Mouse (Mus musculus) CH12.LX (cell line): ENCODE results near the gene Ccr10.

Source experiments
- BHLHE40 ChIP-seq: IDR thresholded peaks from 2 replicates; pipeline ENCODE4 v1.6.1; 2011; ENCODE audit warnings: mild to moderate bottlenecking, low read depth, low read length, improper control_type of control experiment
- CHD1 ChIP-seq: IDR thresholded peaks from 2 replicates; pipeline ENCODE4 v1.6.1; 2012; ENCODE audit warnings: low read depth, low read length, improper control_type of control experiment, inconsistent platforms
- CTCF ChIP-seq, 2 experiments: IDR thresholded peaks in 1 of 2; conservative IDR thresholded peaks in 1 of 2; 2 replicates each; pipeline ENCODE4 v1.5.1; 2011 to 2012; ENCODE audit warnings: low read depth in 2 of 2, low read length in 2 of 2, improper control_type of control experiment in 1 of 2, inconsistent platforms in 1 of 2, mild to moderate bottlenecking in 1 of 2, moderate library complexity in 1 of 2
- ELF1 ChIP-seq: IDR thresholded peaks from 2 replicates; pipeline ENCODE4 v1.6.1; 2014; ENCODE audit warnings: low read depth, mild to moderate bottlenecking, inconsistent platforms, low read length, improper control_type of control experiment
- HCFC1 ChIP-seq: IDR thresholded peaks from 2 replicates; pipeline ENCODE4 v1.6.1; 2012; ENCODE audit warnings: low read depth, mild to moderate bottlenecking, inconsistent platforms, low read length, improper control_type of control experiment
- IRF4 ChIP-seq: IDR thresholded peaks from 2 replicates; pipeline ENCODE4 v1.6.1; 2014; ENCODE audit warnings: low read depth, mild to moderate bottlenecking, inconsistent platforms, low read length, improper control_type of control experiment
- JUN ChIP-seq: IDR thresholded peaks from 2 replicates; pipeline ENCODE4 v1.6.1; 2011; ENCODE audit warnings: low read depth, mild to moderate bottlenecking, low read length, improper control_type of control experiment, moderate library complexity; ENCODE audit not compliant: insufficient read depth
- NRF1 ChIP-seq: IDR thresholded peaks from 2 replicates; pipeline ENCODE4 v1.6.1; 2014; ENCODE audit warnings: low read depth, mild to moderate bottlenecking, inconsistent platforms, low read length, improper control_type of control experiment, moderate library complexity
- POLR2A ChIP-seq: IDR thresholded peaks from 2 replicates; pipeline ENCODE4 v1.6.1; 2011; ENCODE audit warnings: low read depth, mild to moderate bottlenecking, improper control_type of control experiment, low read length
- RAD21 ChIP-seq: IDR thresholded peaks from 2 replicates; pipeline ENCODE4 v1.6.1; 2011; ENCODE audit warnings: low read depth, mild to moderate bottlenecking, low read length, improper control_type of control experiment, moderate library complexity
- TCF12 ChIP-seq: IDR thresholded peaks from 2 replicates; pipeline ENCODE4 v1.6.1; 2014; ENCODE audit warnings: low read depth, mild to moderate bottlenecking, inconsistent platforms, low read length, improper control_type of control experiment
- USF1 ChIP-seq: IDR thresholded peaks from 2 replicates; pipeline ENCODE4 v1.6.1; 2014; ENCODE audit warnings: low read depth, mild to moderate bottlenecking, inconsistent platforms, low read length, improper control_type of control experiment
- ZC3H11A ChIP-seq: IDR thresholded peaks from 2 replicates; pipeline ENCODE4 v1.6.1; 2012; ENCODE audit warnings: low read depth, mild to moderate bottlenecking, inconsistent platforms, low read length, improper control_type of control experiment
- ZMIZ1 ChIP-seq: IDR thresholded peaks from 2 replicates; pipeline ENCODE4 v1.6.1; 2012; ENCODE audit warnings: low read depth, mild to moderate bottlenecking, inconsistent platforms, low read length, improper control_type of control experiment

DNA sequence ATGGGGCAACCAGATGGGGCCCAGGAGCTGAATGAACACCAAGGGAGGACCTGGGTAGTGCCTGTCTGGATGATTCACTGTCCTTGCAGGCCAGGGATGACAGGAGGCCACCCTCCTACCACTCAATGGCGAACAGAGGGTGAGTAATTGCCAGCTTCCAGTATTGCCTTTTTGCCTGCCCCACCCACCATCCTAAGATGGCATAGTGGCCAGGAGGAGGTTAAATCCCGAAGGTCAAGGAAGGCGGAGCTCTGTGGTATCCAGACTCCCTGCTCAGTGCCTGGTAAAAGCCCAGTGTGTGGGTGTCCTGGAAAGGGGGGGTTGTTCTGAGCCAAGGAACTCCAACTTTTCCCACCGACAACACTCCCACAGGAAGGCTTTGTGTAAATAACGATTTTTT, 12.9 kb downstream of the Ccr10 start:
- TF ChIP-seq HCFC1 (no peak), RAD21 (no peak), POLR2A (no peak), IRF4 (no peak), CTCF (conservative IDR thresholded peaks at IDR 0.05 in 1 of 2, IDR thresholded peaks at IDR 0.05 in 1 of 2; ENCODE audit: low read depth in 2 of 2, low read length in 2 of 2) (no peak), ZMIZ1 (no peak), NRF1 (no peak), JUN (no peak), TCF12 (no peak), ZC3H11A (no peak), ELF1 (no peak), USF1 (no peak), CHD1 (no peak), BHLHE40 (no peak)
